Mouse (Mus musculus) kidney, adult 2 months (tissue): ENCODE data around the gene Arhgef17.

ENCODE experiments used
- CTCF ChIP-seq: fragments of 200-500 bp; conservative IDR thresholded peaks from 2 replicates; pipeline ENCODE4 v1.5.1; 2011; ENCODE audit warnings: low read depth, mild to moderate bottlenecking, control low read depth, low read length, moderate library complexity, mixed read lengths; ENCODE audit not compliant: insufficient read depth, insufficient read length
- POLR2A ChIP-seq: fragments of 200-500 bp; IDR thresholded peaks from one replicate; pipeline ENCODE4 v1.6.1; 2011; ENCODE audit warnings: low read depth, low read length, control low read depth

DNA sequence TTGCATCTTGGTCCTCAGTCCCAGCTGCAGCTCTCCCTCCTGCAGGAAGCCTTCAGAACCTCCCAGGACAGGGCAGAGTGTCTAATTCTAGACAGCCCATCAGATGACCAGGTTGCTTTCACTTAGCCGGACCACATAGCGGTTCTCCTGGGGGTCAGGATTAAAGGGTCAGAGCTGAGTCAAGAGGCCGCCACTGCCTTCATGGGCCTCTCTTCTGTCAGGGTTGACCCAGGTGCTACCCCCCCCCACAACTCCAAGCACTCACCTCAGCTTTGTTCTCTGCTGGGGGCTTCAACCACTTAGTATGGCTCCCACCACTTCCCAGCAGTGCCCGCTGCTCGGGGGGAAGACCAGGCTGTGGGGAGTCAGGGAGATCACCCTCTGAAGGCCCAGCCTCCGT, 84.8 kb downstream of the Arhgef17 start:
- TF ChIP-seq CTCF: no peak
- TF ChIP-seq POLR2A: no peak
